Mouse (Mus musculus) 3T3-L1 (cell line): ENCODE data around the gene Arhgef3.

Experiments used
- DNase-seq: peaks from one replicate; pipeline ENCODE4 v3.0.0-alpha.2; 2015; ENCODE audit warnings: low read depth, low spot score

Arhgef3 gene

DNA sequence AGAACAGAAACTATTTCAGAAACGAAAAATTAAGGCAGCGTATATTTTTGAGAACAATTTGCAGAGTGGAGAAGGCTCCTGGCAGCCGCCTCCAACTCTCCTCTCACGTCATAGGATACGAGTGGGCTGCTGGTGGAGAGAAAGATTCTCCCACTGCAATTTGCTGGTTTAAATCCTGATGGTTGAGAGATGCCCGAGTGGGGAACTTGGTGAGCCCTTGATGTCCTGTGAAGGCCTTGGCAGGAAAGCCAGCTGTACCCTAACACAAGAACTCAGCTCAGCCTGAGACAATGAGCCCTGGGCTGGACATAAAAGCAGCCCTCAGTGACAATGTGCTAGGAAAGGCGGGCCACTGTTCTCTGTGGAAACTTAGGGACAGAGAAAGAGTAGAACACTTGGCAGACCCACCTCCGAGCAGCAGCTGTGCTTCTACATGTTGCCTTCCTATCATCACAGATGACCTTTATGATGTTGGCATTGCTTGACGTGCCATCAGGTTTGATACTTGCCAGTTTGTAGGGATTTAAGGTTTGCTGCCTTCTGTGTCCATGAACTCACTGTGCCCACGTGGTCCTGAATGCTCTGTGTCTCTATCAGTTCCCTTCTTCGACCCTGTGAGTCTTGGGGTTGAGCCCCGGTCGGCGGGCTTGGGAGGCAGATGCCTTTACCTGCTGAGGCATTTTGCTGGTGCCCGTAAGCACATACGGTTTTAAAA lies 154.4 kb downstream of the Arhgef3 start:
- DNase-seq = no peak

DNA sequence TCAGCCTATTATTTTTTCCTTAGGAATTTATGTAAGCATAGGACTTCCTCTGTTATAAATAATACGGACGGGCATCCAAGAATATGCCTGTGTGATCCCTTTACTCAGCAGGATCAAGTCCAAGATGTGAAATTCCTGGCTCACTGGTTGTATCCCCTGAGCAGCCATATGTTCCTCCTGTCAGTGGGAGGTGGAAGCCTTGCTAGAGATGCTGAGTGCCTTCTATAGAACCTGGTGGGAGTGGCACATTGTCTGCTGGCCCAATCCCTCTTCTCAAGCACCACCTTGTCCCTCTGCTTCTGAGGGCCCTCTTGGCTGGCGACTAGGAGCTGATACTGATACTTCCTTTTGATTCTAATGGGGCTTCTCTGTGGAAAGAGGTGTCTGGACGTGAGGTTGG lies 155.1 kb downstream of the Arhgef3 start:
- DNase-seq = no peak

DNA sequence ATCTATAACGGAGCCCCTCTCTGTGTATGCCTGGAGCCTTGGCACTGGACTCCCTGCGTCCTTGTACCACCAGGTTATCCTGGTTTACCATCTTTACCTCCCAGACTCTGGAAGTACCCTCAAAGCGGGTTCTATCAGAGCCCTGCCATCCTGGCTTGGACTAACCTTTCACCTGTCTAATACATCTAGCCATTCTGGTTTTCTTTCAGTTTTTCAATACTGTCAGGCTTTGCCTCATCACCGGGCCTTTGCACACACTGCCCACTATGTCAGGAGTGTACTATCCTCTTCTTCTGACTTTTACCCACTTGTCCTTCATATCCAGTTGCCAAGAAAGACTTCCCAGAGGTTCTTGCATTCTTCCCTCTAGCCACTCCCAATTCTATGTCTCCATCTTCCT lies 155.8 kb downstream of the Arhgef3 start:
- DNase-seq = no peak

DNA sequence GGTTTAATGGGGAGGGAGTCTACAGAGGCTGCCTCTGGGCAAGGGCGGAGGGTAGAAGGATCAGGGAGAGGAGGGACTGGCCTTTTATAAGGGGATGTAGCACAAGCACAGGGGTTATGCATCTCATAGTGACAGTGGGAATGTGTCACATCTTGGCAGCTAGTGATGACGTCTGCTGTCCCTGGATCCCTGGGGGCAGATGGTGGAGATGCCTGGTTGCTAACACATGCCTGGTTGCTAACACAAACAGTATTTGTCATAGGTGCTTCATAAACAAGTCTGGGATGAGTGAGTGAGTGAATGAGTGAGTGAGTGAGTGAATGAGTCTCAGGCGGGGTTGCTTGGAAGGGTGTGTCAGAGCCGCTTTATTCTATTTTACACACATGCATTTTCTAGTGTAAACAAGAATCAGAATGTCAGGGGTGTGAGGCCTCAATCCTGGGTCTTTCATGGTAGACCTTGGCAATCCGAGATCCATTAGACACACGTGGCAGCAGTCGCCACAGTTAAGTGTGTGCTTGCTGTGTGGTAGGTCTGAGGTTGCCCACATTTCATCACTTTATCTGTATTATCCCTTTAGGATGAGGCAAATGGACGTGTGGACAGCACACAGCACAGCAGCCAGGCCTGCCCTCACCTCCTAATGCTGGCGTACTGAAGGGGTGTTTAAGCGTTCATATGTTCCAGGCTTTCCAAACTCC lies 156.8 kb downstream of the Arhgef3 start:
- peak; percentile 6 for DNase-seq

DNA sequence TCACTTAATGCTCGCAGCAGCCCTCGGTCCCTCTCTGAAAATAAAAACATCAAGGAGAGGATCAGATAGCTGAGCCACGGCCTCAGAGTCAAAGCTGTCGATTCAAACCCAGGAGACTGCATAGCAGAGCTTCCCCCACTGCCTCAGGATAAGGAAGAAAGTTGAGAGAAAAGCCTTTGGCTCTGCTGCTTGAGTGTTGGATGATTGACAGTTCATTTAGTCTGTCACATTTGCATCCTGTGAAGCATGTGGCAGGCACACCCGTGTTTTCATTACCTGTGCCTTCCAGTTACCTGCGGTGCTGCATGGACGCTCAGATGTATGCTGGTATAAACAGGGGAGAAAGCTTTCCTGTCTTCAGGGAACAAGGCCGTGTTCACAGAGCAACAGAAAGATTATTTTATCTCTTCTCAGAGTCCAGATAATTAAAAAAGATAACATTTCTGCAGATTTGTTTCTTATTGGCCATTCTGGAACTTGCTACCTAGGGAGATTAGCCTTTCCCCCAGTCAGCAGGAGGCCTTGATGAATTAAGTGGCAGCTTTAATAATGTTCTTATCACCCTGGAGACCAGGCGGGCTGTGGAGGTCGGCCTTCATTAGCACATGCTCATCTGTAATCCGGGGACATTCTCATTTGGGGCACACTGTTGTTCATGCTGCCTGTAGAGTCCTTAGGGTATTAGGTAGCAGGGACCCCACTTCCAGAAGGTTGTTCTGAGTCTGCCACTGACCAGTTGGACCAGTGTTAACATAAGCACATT lies 157.6 kb downstream of the Arhgef3 start:
- no peak for DNase-seq

DNA sequence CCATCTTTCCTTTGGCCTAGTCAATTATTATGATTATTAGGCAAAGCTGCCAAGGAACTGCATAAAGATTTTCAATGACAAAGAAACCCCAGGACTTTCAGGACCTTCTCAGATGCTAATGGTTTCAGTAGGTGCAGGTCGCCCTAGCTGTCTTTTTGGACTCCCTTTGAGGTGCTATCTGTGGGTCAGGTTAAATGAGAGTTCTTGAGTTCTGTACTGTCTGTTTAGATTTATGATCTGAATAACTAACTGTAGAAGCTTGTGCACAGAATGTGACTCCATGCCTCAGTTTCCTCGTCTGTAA lies 158.1 kb downstream of the Arhgef3 start:
- no peak for DNase-seq

DNA sequence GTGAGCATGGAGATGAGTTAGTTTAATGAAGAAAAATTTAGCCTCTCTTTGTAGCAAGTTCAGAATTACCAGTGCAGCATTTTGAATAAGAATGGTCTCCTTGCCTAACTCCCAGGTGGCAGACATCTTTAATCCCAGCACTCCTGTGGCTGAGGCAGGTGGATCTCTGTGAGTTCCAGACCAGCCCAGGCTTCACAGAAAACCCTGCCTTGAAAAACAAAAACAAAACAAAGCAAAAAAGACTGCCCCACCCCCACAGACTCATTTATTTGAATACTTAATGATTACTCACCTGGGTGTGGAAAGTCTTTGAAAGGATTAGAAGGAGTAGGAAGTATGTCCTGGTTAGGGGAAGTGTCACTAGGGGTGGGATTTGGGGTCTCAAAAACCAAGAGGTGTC lies 158.5 kb downstream of the Arhgef3 start:
- DNase-seq = no peak

DNA sequence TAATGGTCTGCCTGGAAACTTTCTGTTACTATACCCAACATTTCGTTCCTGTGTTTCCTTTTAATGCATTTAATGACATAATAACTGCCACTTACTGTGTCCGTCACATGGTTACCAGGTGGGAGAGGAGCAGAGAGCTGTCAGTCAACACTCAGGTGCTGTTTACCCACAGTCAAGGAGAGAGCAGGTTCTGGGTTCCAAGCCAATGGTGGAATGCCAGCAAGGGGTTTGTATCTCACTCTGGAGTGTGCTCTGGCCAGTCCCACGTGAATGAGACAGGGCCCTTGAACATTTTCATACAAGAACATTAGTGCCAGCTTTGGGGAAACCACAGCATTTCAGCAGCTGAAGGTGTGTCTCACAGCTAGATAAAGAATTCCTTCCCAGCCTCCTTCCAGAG lies 162.6 kb downstream of the Arhgef3 start:
- no peak for DNase-seq

DNA sequence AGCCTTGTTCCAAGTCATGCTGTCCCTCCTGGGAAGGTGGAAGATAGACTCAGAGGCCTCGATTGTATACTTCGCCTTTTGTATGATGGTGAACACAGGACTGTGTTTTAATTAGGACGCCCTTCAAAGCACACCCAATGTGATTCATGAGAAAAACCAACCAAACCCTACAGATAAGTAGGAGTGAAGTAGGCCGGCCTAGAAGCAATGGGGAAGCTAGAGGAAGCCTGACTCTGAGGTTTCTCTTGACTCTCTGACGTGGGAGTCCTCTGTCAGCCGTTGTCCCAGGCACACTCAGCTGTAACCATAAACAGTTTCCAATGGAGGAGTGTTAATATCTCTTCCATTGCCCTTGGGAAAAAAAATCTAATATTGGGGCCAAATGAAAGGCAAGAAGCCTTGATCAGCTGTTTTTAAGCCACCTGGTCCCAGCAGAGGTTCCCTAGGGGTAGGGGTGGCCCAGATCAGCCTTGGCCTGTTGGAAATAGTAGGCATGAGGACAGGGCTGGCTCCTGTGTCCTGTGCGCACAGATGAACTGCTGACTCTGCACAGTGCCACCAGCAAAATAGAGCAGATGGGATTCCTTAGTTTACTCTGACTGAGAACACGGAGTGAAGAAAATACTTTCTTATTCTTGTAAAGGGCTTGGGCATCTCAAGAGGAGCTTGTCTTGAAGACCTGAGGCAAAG lies 165.6 kb downstream of the Arhgef3 start:
- no peak for DNase-seq

DNA sequence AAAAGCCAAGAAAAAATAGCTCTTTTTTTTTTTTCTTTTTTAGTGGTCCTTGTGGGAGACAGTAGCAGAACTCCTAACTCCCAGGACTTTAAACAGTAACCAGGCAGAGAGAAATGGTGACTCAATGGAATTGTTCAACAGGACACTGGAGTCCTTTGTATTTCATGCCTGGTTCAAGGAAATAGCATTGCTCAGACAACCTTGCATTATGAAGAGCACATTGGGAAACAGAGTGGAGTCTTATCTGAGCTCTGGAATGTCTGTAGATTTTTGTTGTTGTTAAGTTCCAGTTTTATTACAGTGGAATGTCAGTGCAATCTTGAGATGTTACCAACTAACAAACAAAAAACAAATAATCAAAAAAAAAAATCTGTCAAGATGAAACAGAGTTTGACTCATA lies 169.3 kb downstream of the Arhgef3 start:
- DNase-seq = no peak

DNA sequence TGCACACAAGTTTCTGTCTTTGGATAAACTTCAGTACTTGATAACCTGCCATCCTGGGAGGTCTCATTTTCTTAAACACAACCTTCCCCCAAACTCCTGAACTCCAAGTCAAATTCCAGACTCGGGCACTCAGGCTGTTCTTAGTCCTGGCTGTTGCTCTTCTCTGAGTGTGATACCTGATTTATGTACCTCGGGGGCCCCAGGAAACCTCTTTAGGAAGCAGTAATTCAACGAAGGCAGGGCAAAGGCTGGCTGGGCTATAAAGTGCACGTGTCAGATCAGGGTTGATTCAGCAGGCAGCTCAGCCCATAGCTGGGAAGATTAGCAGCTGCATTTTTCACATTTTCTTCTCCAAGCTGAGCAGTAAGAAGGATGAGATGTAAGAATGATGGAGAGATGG lies 171.5 kb downstream of the Arhgef3 start:
- no peak for DNase-seq

DNA sequence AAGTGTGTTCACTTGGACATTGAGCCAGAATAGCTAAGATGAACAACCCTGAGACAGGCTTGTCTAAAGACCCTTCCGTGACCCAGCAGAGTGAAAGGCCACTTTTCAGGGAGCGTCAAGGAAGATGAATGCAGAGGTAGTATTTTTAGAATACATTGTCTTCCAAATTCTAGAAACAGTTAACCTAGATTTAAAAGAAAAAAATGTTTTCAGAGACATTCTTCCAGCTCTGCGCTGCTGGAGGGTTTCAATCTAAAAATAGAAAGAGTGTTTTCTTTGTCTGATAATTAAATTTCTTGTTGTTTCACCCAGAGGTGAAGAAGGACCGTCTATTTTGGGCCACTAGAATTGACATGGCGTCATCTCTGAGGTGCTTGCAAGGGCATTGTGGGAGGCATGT lies 174.4 kb downstream of the Arhgef3 start:
- DNase-seq = no peak

DNA sequence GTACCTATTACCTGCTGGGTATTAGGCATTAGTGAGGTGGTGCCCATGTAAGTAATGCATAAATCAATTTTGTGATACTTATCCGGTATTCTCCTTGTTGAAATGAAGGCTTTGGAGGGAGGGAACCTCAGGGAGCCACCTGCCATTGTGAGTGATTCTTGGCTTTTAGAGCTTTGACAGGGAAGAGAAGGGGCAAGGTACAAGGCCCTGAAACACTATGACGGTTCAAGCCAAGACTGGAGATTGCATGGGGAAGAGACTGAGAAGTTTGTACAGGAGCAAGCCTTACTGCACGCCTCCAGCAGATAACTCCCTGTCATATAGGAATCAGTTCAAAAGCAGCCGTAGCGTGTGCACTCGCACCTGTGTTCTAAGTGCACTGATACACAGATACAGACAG lies 177.4 kb downstream of the Arhgef3 start:
- DNase-seq = no peak

DNA sequence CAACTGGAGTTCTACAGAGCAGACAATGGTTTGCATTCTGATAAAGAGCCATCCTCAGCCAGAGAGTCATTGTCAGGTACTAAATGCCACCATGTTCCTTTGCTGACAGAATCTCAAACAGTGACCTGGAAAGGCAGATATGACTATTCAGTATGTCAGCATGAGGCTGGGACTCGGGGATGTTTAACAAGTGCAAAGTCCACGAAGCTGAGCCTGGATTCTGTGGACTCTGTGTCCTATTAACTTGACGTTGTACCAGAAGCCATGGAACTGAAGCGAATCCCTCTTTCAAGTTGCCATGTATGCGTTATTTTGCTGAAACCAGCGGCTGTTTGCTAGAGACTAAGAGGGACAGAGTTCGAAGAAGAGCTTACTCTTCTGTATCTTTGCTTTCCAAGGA lies 181.1 kb downstream of the Arhgef3 start:
- DNase-seq = no peak

DNA sequence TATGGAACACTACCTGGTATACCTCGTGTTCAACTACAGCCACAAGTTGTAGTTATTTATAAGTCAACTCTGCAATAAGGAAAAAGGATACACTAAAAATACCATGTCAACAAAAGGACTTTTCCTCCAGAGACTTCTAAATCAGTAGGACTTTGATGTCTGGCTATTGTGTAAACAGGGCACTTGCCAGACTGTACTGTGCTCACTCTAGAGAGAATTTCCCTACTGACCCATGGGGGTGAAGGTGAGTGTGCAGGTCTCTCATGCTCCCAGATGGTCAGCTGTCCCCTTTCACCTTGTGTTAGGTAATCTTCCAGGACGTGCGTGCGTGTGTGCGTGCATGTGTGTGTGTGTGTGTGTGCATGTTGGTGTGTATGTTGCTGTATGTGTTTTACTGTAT lies 182.3 kb downstream of the Arhgef3 start:
- no peak for DNase-seq

DNA sequence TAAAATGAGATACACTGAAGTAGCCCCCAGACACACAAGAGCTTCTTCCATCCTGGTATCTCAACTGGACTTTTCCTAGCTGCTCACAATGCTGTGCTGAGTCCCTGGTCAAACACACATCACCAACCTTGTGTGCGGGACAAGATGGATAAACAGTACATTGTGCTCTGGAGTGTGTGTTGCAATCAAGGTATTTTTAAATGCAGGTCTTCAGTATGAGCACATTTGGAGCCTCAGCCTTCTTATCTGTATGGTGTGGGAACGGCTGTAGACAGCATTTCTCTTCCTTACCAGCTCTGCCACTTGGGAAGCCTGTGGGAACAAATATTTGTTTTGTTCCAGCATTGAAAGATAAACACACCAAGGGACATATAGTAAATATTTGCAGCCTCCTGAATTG lies 184.2 kb downstream of the Arhgef3 start:
- no peak for DNase-seq

DNA sequence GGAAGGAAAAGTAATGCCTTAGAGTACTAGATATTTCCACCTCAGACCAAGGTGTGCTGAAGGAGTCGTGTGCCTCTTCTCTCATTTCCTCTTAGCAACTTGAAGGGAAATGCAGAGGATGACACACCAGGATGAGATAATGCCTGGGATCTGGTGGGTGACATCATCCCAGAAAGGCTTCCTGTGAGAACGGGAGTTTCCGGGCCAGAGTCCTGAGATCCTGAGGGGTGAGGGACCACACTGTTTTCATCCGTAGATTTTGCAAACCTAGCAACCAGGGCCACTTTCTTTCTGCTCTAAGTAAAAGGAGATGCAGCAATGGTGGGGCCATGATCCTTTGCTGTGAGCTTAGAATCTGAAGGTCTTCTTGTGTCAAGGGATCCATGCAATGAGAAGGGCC lies 185.0 kb downstream of the Arhgef3 start:
- DNase-seq = peak; percentile 51

DNA sequence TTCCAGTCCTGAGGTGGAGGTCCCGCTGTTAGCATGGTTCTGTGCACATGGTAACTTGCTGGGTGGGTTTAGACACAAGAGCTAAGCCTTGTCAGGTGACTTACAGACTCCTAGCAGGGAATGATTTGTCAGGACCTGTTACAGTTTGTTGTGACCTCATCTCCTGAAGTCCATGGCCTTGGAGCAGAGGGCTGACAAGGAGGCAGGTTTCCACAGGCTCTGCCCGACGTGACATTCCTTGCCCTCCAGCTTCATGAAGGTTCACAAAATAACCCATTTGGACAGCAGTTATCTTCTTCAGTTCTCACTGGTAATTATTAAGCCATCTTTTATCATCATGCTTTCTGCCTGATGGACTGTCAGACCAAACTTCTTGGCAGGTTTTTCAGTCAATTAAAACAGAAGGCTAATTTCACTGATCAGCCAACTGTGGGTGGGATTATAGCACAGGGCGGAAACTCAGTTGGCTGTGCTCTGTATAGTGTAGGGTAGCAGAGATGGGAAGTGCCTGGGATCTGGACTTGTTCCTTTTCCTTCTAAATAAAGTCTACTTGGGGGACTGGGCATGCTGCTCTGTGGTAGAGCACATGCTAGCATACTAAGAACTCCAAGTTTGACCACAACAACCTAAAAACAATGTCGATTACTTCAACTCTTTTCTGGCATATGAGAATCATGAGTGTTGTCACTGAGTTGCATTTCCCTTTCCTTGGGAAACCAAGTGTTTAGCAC lies 187.2 kb downstream of the Arhgef3 start:
- DNase-seq = no peak

DNA sequence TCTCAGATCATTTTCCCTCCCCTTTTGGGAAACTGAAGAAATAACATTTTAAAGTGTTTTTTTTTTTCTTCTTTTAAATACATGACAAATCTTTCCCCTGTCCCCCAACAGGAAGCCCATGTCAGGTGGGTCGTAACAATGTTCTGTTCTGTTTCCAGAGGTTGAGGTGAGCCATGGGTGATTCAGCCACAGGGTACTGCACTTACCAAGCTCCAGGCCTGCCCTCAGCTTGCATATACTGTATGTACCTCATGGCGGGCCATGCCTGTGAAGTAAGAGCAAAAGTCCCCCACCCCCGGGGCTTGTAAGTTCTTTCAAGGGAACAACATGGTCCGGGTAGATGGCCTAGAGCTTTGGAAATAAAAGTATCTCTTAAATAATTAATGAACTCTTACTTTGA lies 188.6 kb downstream of the Arhgef3 start:
- DNase-seq = no peak

DNA sequence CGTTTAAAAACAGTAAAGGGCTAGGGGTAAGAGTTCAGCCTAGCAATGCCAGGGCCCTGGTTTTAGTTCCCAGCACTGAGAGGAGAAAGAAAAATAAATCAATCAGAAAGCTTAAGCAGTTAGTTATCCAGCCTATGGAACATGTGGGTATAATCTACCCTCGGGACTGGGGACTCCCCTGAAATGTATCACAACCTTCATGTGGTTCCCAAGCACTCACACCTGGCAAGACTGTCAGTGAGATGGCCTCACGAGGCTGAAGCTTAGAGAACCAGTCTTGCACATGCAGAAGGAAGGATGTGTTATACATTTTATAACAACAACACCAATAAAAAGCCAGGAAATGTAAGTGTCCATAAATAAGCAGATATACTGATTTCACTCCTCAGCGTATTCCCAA lies 189.7 kb downstream of the Arhgef3 start:
- no peak for DNase-seq

DNA sequence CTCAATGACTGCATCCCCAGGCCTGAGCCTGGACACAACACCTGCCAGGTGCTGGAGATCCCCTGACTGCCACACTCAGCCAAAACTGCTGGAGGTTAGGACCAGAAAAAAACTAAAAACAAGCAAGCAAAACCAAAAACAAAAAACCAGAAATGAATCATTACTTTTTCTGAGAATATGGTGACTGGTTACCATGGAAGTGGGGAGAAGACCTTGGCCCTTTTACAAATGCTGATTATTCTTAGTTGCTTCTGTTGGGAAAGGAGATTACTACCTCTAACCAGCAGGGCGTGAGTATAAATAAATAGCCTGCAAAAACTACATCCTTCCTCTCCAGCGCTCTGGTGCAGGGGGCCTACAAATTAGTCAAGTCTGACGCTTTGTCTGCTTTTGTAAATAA lies 194.1 kb downstream of the Arhgef3 start:
- no peak for DNase-seq
